46 mouse cellular contexts compared by ENCODE assay signal in genomic region chr1:174270643-174271042, GRCm38 (mm10). TPM values are rescaled to one million over a fixed set of nuclear protein-coding genes. Genes with fewer than 3 reads are reported as not detected.
"Had no signal": no experiment of that assay in that cellular context is flagged by ENCODE, and none has a peak within 500 bp of the region (broad histone marks: within the 10 kb centered on the region; RNA-seq: fewer than 3 reads in every experiment).

No protein-coding gene starts in this region.

- DNase-seq: left cerebral cortex, postnatal 4 days; liver; liver, embryonic 13.5 days; liver, postnatal 0 days; lung, adult 18-20 months; lung, embryonic 14.5 days; lung, postnatal 10 days; lung, postnatal 14 days; lung, postnatal 36 days; lung, postnatal 4 days; midbrain, embryonic 14.5 days had no signal

- H3K27me3 ChIP-seq: limb, embryonic 12.5 days; limb, embryonic 13.5 days; limb, embryonic 15.5 days; liver, embryonic 12.5 days; liver, embryonic 13.5 days; liver, embryonic 15.5 days; lung, embryonic 15.5 days; megakaryocyte, embryonic 14.5 days; midbrain, embryonic 12.5 days; midbrain, embryonic 13.5 days; midbrain, embryonic 15.5 days; neural tube, embryonic 12.5 days had no signal

- H3K9me3 ChIP-seq: limb, embryonic 10.5 days; limb, embryonic 12.5 days; limb, embryonic 13.5 days; limb, embryonic 15.5 days; liver, embryonic 12.5 days; liver, embryonic 13.5 days; liver, embryonic 15.5 days; lung, embryonic 15.5 days; megakaryocyte, embryonic 14.5 days; midbrain, embryonic 10.5 days; midbrain, embryonic 12.5 days; midbrain, embryonic 13.5 days; midbrain, embryonic 15.5 days; neural tube, embryonic 12.5 days had no signal

- H3K27ac ChIP-seq: left cerebral cortex, adult 2 months; limb, embryonic 10.5 days; limb, embryonic 12.5 days; limb, embryonic 13.5 days; limb, embryonic 15.5 days; liver, embryonic 12.5 days; liver, embryonic 13.5 days; liver, embryonic 14.5 days; liver, embryonic 15.5 days; lung, embryonic 15.5 days; macrophage; midbrain, embryonic 10.5 days; midbrain, embryonic 12.5 days; midbrain, embryonic 13.5 days; midbrain, embryonic 15.5 days; neural tube, embryonic 12.5 days had no signal

- H3K4me3 ChIP-seq: left cerebral cortex, adult 2 months; limb, embryonic 10.5 days; limb, embryonic 12.5 days; limb, embryonic 13.5 days; limb, embryonic 15.5 days; liver, embryonic 12.5 days; liver, embryonic 13.5 days; liver, embryonic 15.5 days; lung, embryonic 15.5 days; megakaryocyte, embryonic 14.5 days; midbrain, embryonic 10.5 days; midbrain, embryonic 12.5 days; midbrain, embryonic 13.5 days; midbrain, embryonic 15.5 days; myocyte; neural tube, embryonic 12.5 days had no signal

- H3K4me2 ChIP-seq: limb, embryonic 12.5 days; limb, embryonic 13.5 days; limb, embryonic 15.5 days; liver, embryonic 11.5 days; liver, embryonic 12.5 days; liver, embryonic 13.5 days; liver, embryonic 15.5 days; lung, embryonic 14.5 days; lung, embryonic 15.5 days; midbrain, embryonic 12.5 days; midbrain, embryonic 13.5 days; midbrain, embryonic 15.5 days; neural tube, embryonic 12.5 days had no signal

- H3K9ac ChIP-seq: limb, embryonic 12.5 days; limb, embryonic 13.5 days; limb, embryonic 15.5 days; liver, embryonic 12.5 days; liver, embryonic 13.5 days; liver, embryonic 14.5 days; liver, embryonic 15.5 days; liver, postnatal 0 days; lung, embryonic 14.5 days; lung, embryonic 15.5 days; midbrain, embryonic 12.5 days; midbrain, embryonic 13.5 days; midbrain, embryonic 15.5 days; neural tube, embryonic 12.5 days had no signal

- H3K4me1 ChIP-seq: limb, embryonic 10.5 days; limb, embryonic 12.5 days; limb, embryonic 13.5 days; limb, embryonic 15.5 days; liver, embryonic 12.5 days; liver, embryonic 13.5 days; liver, embryonic 15.5 days; lung, embryonic 15.5 days; midbrain, embryonic 10.5 days; midbrain, embryonic 12.5 days; midbrain, embryonic 13.5 days; midbrain, embryonic 15.5 days; neural tube, embryonic 12.5 days had no signal

- ATAC-seq: liver, embryonic 12.5 days; liver, postnatal 0 days; lung, postnatal 0 days; midbrain, embryonic 13.5 days; midbrain, embryonic 15.5 days; midbrain, embryonic 16.5 days had no signal

- H3K36me3 ChIP-seq: limb, embryonic 10.5 days; limb, embryonic 12.5 days; limb, embryonic 13.5 days; limb, embryonic 15.5 days; liver, embryonic 12.5 days; liver, embryonic 13.5 days; liver, embryonic 15.5 days; lung, embryonic 15.5 days; midbrain, embryonic 10.5 days; midbrain, embryonic 12.5 days; midbrain, embryonic 13.5 days; midbrain, embryonic 15.5 days; neural tube, embryonic 12.5 days had no signal

RNA-seq across cellular contexts. Expression of gene Olfr419, which starts 18.8 kb away (rescaled TPM):
- total RNA-seq: left cerebral cortex, adult 2 months; left cerebral cortex, adult 8-10 months; left cerebral cortex, postnatal 10 days; left cerebral cortex, postnatal 14 days; left cerebral cortex, postnatal 25 days; left cerebral cortex, postnatal 36 days; left cerebral cortex, postnatal 4 days; liver, adult 2 months; megakaryocyte progenitor cell, adult 5-6 weeks; megakaryocyte, adult 5-6 weeks; megakaryocyte-erythroid progenitor cell, adult 5-6 weeks; monocyte, adult 5-6 weeks had no signal
- polyA plus RNA-seq: limb, embryonic 10.5 days; limb, embryonic 11.5 days; limb, embryonic 12.5 days; limb, embryonic 13.5 days; limb, embryonic 14.5 days; limb, embryonic 15.5 days; liver, adult 2 months; lung, embryonic 14.5 days; lung, embryonic 15.5 days; lung, embryonic 16.5 days; lung, postnatal 0 days; macrophage; midbrain, embryonic 10.5 days; midbrain, embryonic 12.5 days; midbrain, embryonic 13.5 days; midbrain, embryonic 14.5 days; midbrain, embryonic 15.5 days; midbrain, embryonic 16.5 days; myocyte; neural tube, embryonic 11.5 days; neural tube, embryonic 12.5 days had no signal

RNA-seq across cellular contexts. Expression of gene Mptx1, which starts 59.7 kb away (rescaled TPM):
- total RNA-seq: left cerebral cortex, adult 2 months; left cerebral cortex, adult 8-10 months; left cerebral cortex, postnatal 10 days; left cerebral cortex, postnatal 14 days; left cerebral cortex, postnatal 25 days; left cerebral cortex, postnatal 36 days; left cerebral cortex, postnatal 4 days; liver, adult 2 months; megakaryocyte progenitor cell, adult 5-6 weeks; megakaryocyte, adult 5-6 weeks; megakaryocyte-erythroid progenitor cell, adult 5-6 weeks; monocyte, adult 5-6 weeks had no signal
- polyA plus RNA-seq: limb, embryonic 10.5 days; limb, embryonic 11.5 days; limb, embryonic 12.5 days; limb, embryonic 13.5 days; limb, embryonic 14.5 days; limb, embryonic 15.5 days; liver, adult 2 months; liver, embryonic 11.5 days; liver, embryonic 12.5 days; liver, embryonic 13.5 days; liver, embryonic 14.5 days; liver, embryonic 15.5 days; liver, embryonic 16.5 days; liver, postnatal 0 days; lung, embryonic 14.5 days; lung, embryonic 15.5 days; lung, embryonic 16.5 days; lung, postnatal 0 days; macrophage; midbrain, embryonic 10.5 days; midbrain, embryonic 12.5 days; midbrain, embryonic 13.5 days; midbrain, embryonic 14.5 days; midbrain, embryonic 15.5 days; midbrain, embryonic 16.5 days; myocyte; neural tube, embryonic 11.5 days; neural tube, embryonic 12.5 days had no signal
